Mouse (Mus musculus) liver, postnatal 0 days (tissue): ENCODE measurements around the gene Ankrd12. TPM values are rescaled to one million over a fixed set of nuclear protein-coding genes. Genes with fewer than 3 reads are reported as not detected.
A peak's percentile ranks its signal among the peaks of the same experiment; 100 is the strongest.

Experiments used
- ATAC-seq: fragments of 200-750 bp; cut with Nextera tagmentation; 2 replicates; pipeline ENCODE4 v1.8.0; 2017; ENCODE audit warnings: mild to moderate bottlenecking, moderate library complexity
- DNase-seq: peaks from one replicate; pipeline ENCODE4 v3.0.0-alpha.2; 2016
- H3K27ac ChIP-seq: fragments of 300-500 bp; sonication (generic); 2 replicates; pipeline ENCODE4 v1.5.1; 2014; ENCODE audit warnings: antibody characterized with exemption, moderate library complexity, mild to moderate bottlenecking, low read depth
- H3K27me3 ChIP-seq: fragments of 300-500 bp; sonication (generic); 2 replicates; pipeline ENCODE4 v1.6.1; 2014; ENCODE audit warnings: low read length, control low read depth, mixed read lengths; ENCODE audit not compliant: insufficient read depth
- H3K36me3 ChIP-seq: fragments of 300-500 bp; sonication (generic); replicated peaks from 2 replicates; pipeline ENCODE4 v1.6.1; 2014; ENCODE audit warnings: mild to moderate bottlenecking, control low read depth, low read length, moderate library complexity, mixed read lengths; ENCODE audit not compliant: insufficient read depth
- H3K4me1 ChIP-seq: fragments of 300-500 bp; sonication (generic); 2 replicates; pipeline ENCODE4 v1.6.1; 2014; ENCODE audit warnings: antibody characterized with exemption, mild to moderate bottlenecking, control low read depth; ENCODE audit not compliant: insufficient read depth
- H3K4me2 ChIP-seq: fragments of 300-500 bp; sonication (generic); 2 replicates; pipeline ENCODE4 v1.6.1; 2014; ENCODE audit warnings: low read depth, mild to moderate bottlenecking, low read length, moderate library complexity, mixed read lengths
- H3K4me3 ChIP-seq: fragments of 300-500 bp; sonication (generic); 2 replicates; pipeline ENCODE4 v1.5.1; 2014; ENCODE audit warnings: low read depth, low read length
- H3K9ac ChIP-seq: fragments of 300-500 bp; sonication (generic); replicated peaks from 2 replicates; pipeline ENCODE4 v1.6.1; 2014; ENCODE audit warnings: mild to moderate bottlenecking, moderate library complexity
- H3K9me3 ChIP-seq: fragments of 300-500 bp; sonication (generic); 2 replicates; pipeline ENCODE4 v1.6.1; 2016; ENCODE audit warnings: mild to moderate bottlenecking, control low read depth, low read length, mixed read lengths
- CTCF ChIP-seq: sonication (generic); IDR thresholded peaks from 2 replicates; pipeline ENCODE4 v1.5.1; 2016; ENCODE audit warnings: antibody characterized with exemption, low read depth
- EP300 ChIP-seq: IDR thresholded peaks from 2 replicates; pipeline ENCODE4 v1.6.1; 2016; ENCODE audit warnings: antibody characterized with exemption, low read depth, mild to moderate bottlenecking
- WGBS: fragments of 180-500 bp; shearing (Covaris S2); extraction: QIAGEN DNeasy Blood & Tissue Kit; methylation state at CpG from one replicate; pipeline ENCODE4 v1.1.7; 2014; ENCODE audit not compliant: insufficient replicate concordance; 5-methylcytosine and 5-hydroxymethylcytosine counted together
- polyA plus RNA-seq: library from polyadenylated mRNA; unstranded; fragments of >200 nt; fragmentation: Nextera tagmentation; extraction: Ambion mirVana; gene quantifications from 2 replicates; pipeline ENCODE4 v1.2.1, GENCODE M21; 2015

The Ankrd12 gene
- polyA plus RNA-seq, 1 experiment from 2014 or later = 7.9 TPM

GRCm38 (mm10) chr17:66090251-66090650, 13.4 kb upstream of the Ankrd12 start:
- no peak overlapping the region for H3K9ac ChIP-seq
- no peaks in the 10 kb centered on the region for H3K4me1 ChIP-seq
- H3K27me3 ChIP-seq = no peaks in the 10 kb centered on the region
- H3K27ac ChIP-seq = no peak overlapping the region
- no peak overlapping the region for H3K4me2 ChIP-seq
- H3K9me3 ChIP-seq = no peaks in the 10 kb centered on the region
- DNase-seq = no peak
- peaks cover 32% of the 10 kb centered on the region for H3K36me3 ChIP-seq
- no peak for ATAC-seq
- TF ChIP-seq EP300 (no peak), CTCF (no peak)
- no peak overlapping the region for H3K4me3 ChIP-seq

- DNase-seq (no peak), ATAC-seq (no peak)
- Histone ChIP-seq H3K9me3 (no peaks in the 10 kb centered on the region), H3K4me1 (no peaks in the 10 kb centered on the region), H3K4me2 (no peak overlapping the region), H3K4me3 (no peak overlapping the region), H3K27ac (no peak overlapping the region), H3K9ac (no peak overlapping the region), H3K36me3 (peaks cover 35% of the 10 kb centered on the region), H3K27me3 (no peaks in the 10 kb centered on the region)
- 100% methylated on average over 1 of the region's 1 CpGs for WGBS
- TF ChIP-seq CTCF (no peak), EP300 (no peak)
Observed at GRCm38 (mm10) chr17:66085038-66085437, 8.1 kb upstream of the Ankrd12 start.

- Histone ChIP-seq H3K4me2 (no peak overlapping the region), H3K4me1 (no peaks in the 10 kb centered on the region), H3K36me3 (peaks cover 37% of the 10 kb centered on the region), H3K4me3 (no peak overlapping the region), H3K27me3 (no peaks in the 10 kb centered on the region), H3K27ac (no peak overlapping the region), H3K9me3 (no peaks in the 10 kb centered on the region), H3K9ac (no peak overlapping the region)
- TF ChIP-seq CTCF (peak; percentile 37), EP300 (no peak)
- DNase-seq (no peak), ATAC-seq (no peak)
- 64% methylated on average over 1 of the region's 1 CpGs for whole genome bisulfite sequencing
Observed at GRCm38 (mm10) chr17:66084486-66084885, 7.6 kb upstream of the Ankrd12 start.

- H3K4me2 ChIP-seq = peak overlapping the region; percentile 79
Observed at GRCm38 (mm10) chr17:66077437-66077850, 555 bp upstream of the Ankrd12 start.

GRCm38 (mm10) chr17:66076174-66076927, 538 bp downstream of the Ankrd12 start:
- Histone ChIP-seq H3K4me1 (peaks cover 6% of the 10 kb centered on the region; the same call in 1 of the 2 replicates), H3K4me3 (peak overlapping the region; percentile 88), H3K4me2 (peak overlapping the region; percentile 79), H3K9ac (peak overlapping the region; percentile 82), H3K36me3 (peaks cover 16% of the 10 kb centered on the region), H3K27ac (peak overlapping the region; percentile 98), H3K27me3 (no peaks in the 10 kb centered on the region), H3K9me3 (no peaks in the 10 kb centered on the region)
- TF ChIP-seq EP300 (no peak), CTCF (no peak)
- ATAC-seq (peak; percentile 76), DNase-seq (peak; percentile 61)
- 1% methylated on average over 60 of the region's 95 CpGs for WGBS

More at GRCm38 (mm10) chr17:66077437-66077850, 555 bp upstream of the Ankrd12 start:
- peak; percentile 39 for ATAC-seq
- Histone ChIP-seq H3K27ac (peak overlapping the region; percentile 98), H3K4me1 (peaks cover 6% of the 10 kb centered on the region; the same call in 1 of the 2 replicates), H3K27me3 (no peaks in the 10 kb centered on the region), H3K4me3 (peak overlapping the region; percentile 88), H3K36me3 (peaks cover 20% of the 10 kb centered on the region), H3K9ac (peak overlapping the region; percentile 82), H3K9me3 (no peaks in the 10 kb centered on the region)
- 1% methylated on average over 23 of the region's 23 CpGs for WGBS
- DNase-seq = no peak
- TF ChIP-seq EP300 (no peak), CTCF (no peak)

- Histone ChIP-seq H3K4me2 (peak overlapping the region; percentile 79), H3K27ac (peak overlapping the region; percentile 98), H3K9ac (peak overlapping the region; percentile 82), H3K9me3 (no peaks in the 10 kb centered on the region), H3K36me3 (peaks cover 13% of the 10 kb centered on the region), H3K4me3 (peak overlapping the region; percentile 88), H3K27me3 (no peaks in the 10 kb centered on the region), H3K4me1 (peaks cover 6% of the 10 kb centered on the region; the same call in 1 of the 2 replicates)
- TF ChIP-seq CTCF (no peak), EP300 (no peak)
- DNase-seq = peak; percentile 23
- ATAC-seq = no peak
- 4% methylated on average over 12 of the region's 12 CpGs for WGBS
Observed at GRCm38 (mm10) chr17:66075827-66076173, 1.1 kb downstream of the Ankrd12 start.
